17 mouse cellular contexts compared by ENCODE assay signal in genomic region chr1:33529543-33530232, GRCm38 (mm10).
DNase-seq lines count a peak whose midpoint lies in the region; ATAC-seq and TF ChIP-seq lines count a peak whose summit lies in the region.
"Had no signal": no experiment of that assay in that cellular context is flagged by ENCODE, and none has a peak within 500 bp of the region (broad histone marks: within the 10 kb centered on the region; RNA-seq: fewer than 3 reads in every experiment).

No protein-coding gene starts in this region.

- no peaks in the 10 kb centered on the region for H3K27me3 ChIP-seq in heart, embryonic 10.5 days (ENCODE audit: insufficient read depth, poor library complexity, severe bottlenecking)
- H3K27me3 ChIP-seq: CH12.LX; embryonic facial prominence, embryonic 12.5 days; limb, embryonic 12.5 days; lung, embryonic 15.5 days had no signal

- ATAC-seq in megakaryocyte progenitor cell, adult 5-6 weeks (replicated peaks; ENCODE audit: poor library complexity): peak; percentile 56
- ATAC-seq: intestine, postnatal 0 days had no signal

- peaks cover 1% of the 10 kb centered on the region for H3K4me1 ChIP-seq in bone marrow, adult 2 months (ENCODE audit: control insufficient read depth, insufficient read depth, low read length)
- peaks cover 4% of the 10 kb centered on the region; the same call in 1 of the 2 replicates for H3K4me1 ChIP-seq in heart, embryonic 10.5 days
- H3K4me1 ChIP-seq: embryonic facial prominence, embryonic 12.5 days; limb, embryonic 12.5 days; lung, embryonic 15.5 days had no signal

- intact Hi-C loops in left cerebral cortex, postnatal 36 days (cut with DNase I): no loop called here
- intact Hi-C loops in left cerebral cortex, postnatal 14 days (cut with DNase I): loop anchor here (5.0 kb wide), 1 partner anchor 67 kb away; no protein-coding TSS in a partner anchor

- no peaks in the 10 kb centered on the region for H3K36me3 ChIP-seq in heart, embryonic 10.5 days
- H3K36me3 ChIP-seq: embryonic facial prominence, embryonic 12.5 days; limb, embryonic 12.5 days; lung, embryonic 15.5 days had no signal

- 25% methylated on average over 8 of the region's 8 CpGs for WGBS in bone marrow, adult 2 months
- WGBS in heart, embryonic 10.5 days: 77% methylated on average over 8 of the region's 8 CpGs

- DNase-seq in left cerebral cortex, postnatal 36 days (ENCODE audit: low spot score in 2 of 2): peak; percentile 14 to 32
- no peak for DNase-seq in left cerebral cortex, postnatal 14 days (ENCODE audit: low spot score in 2 of 2)
- peak; percentile 13 for DNase-seq in 416B (ENCODE audit: low read depth)
- no peak for DNase-seq in spleen, adult 12 weeks (ENCODE audit: low spot score)
- DNase-seq in heart, embryonic 10.5 days (ENCODE audit: low spot score): no peak
- DNase-seq: cerebellum, adult 11-12 months; heart, adult 18-20 months; kidney, postnatal 10 days; thymus, postnatal 4 days had no signal

- H3K9me3 ChIP-seq in heart, embryonic 10.5 days: no peaks in the 10 kb centered on the region
- H3K9me3 ChIP-seq: embryonic facial prominence, embryonic 12.5 days; limb, embryonic 12.5 days; lung, embryonic 15.5 days had no signal

- no peak overlapping the region for H3K4me3 ChIP-seq in bone marrow, adult 2 months (replicated peaks; ENCODE audit: control insufficient read depth, low read depth, low read length)
- H3K4me3 ChIP-seq in heart, embryonic 10.5 days: no peak overlapping the region
- H3K4me3 ChIP-seq: embryonic facial prominence, embryonic 12.5 days; limb, embryonic 12.5 days; lung, embryonic 15.5 days had no signal

- no peak for TF ChIP-seq POLR2A in bone marrow, adult 2 months (IDR thresholded peaks at IDR 0.05; ENCODE audit: borderline replicate concordance, control insufficient read depth, low read depth, low read length)

- H3K27ac ChIP-seq in bone marrow, adult 2 months (ENCODE audit: control insufficient read depth, insufficient read depth, low read depth, low read length, poor library complexity): peak overlapping the region; percentile 32; the same call in 1 of the 2 replicates
- no peak overlapping the region for H3K27ac ChIP-seq in heart, embryonic 10.5 days
- H3K27ac ChIP-seq: embryonic facial prominence, embryonic 12.5 days; hindbrain, embryonic 14.5 days; limb, embryonic 12.5 days; lung, embryonic 15.5 days had no signal

- TF ChIP-seq CTCF in bone marrow, adult 2 months (IDR thresholded peaks at IDR 0.05; ENCODE audit: control insufficient read depth, insufficient read depth, low read length): no peak

Comparison
In these comparisons a context has a peak if more than half of its experiments do, and no peak if none do; other contexts are left out.
1. DNase-seq: peak in left cerebral cortex, postnatal 36 days (2 of 2) and 416B (single experiment); none in left cerebral cortex, postnatal 14 days (0 of 2), spleen, adult 12 weeks (single experiment) and heart, embryonic 10.5 days (single experiment).